Mouse (Mus musculus) forebrain, embryonic 13.5 days (tissue): ENCODE data around the gene Ropn1l. TPM values are rescaled to one million over a fixed set of nuclear protein-coding genes. Genes with fewer than 3 reads are reported as not detected.

Experiments used
- ATAC-seq: fragments of 200-750 bp; cut with Nextera tagmentation; 2 replicates; pipeline ENCODE4 v1.8.0; 2017
- H3K27ac ChIP-seq: fragments of 300-500 bp; sonication (generic); 2 replicates; pipeline ENCODE4 v1.5.1; 2015; ENCODE audit warnings: inconsistent platforms, mild to moderate bottlenecking, moderate library complexity
- H3K27me3 ChIP-seq: fragments of 300-500 bp; sonication (generic); 2 replicates; pipeline ENCODE4 v1.6.1; 2015; ENCODE audit warnings: mild to moderate bottlenecking, inconsistent platforms
- H3K36me3 ChIP-seq: fragments of 300-500 bp; sonication (generic); 2 replicates; pipeline ENCODE4 v1.6.1; 2015; ENCODE audit warnings: mild to moderate bottlenecking, inconsistent platforms; ENCODE audit not compliant: poor library complexity, severe bottlenecking
- H3K4me1 ChIP-seq: fragments of 300-500 bp; sonication (generic); 2 replicates; pipeline ENCODE4 v1.6.1; 2015; ENCODE audit warnings: inconsistent platforms
- H3K4me2 ChIP-seq: fragments of 300-500 bp; sonication (generic); 2 replicates; pipeline ENCODE4 v1.6.1; 2015; ENCODE audit warnings: inconsistent platforms, mild to moderate bottlenecking, moderate library complexity
- H3K4me3 ChIP-seq: fragments of 300-500 bp; sonication (generic); 2 replicates; pipeline ENCODE4 v1.5.1; 2015; ENCODE audit warnings: mild to moderate bottlenecking, inconsistent platforms
- H3K9ac ChIP-seq: fragments of 300-500 bp; sonication (generic); 2 replicates; pipeline ENCODE4 v1.6.1; 2015; ENCODE audit warnings: mild to moderate bottlenecking, inconsistent platforms
- H3K9me3 ChIP-seq: fragments of 300-500 bp; sonication (generic); replicated peaks from 2 replicates; pipeline ENCODE4 v1.6.1; 2016; ENCODE audit warnings: inconsistent platforms
- WGBS: fragments of 180-500 bp; shearing (Covaris S2); methylation state at CpG from one replicate; pipeline ENCODE4 v1.1.7; 2015; 5-methylcytosine and 5-hydroxymethylcytosine counted together
- polyA plus RNA-seq: library from polyadenylated mRNA; unstranded; fragments of >200 nt; fragmentation: Nextera tagmentation; extraction: Ambion mirVana; gene quantifications from 2 replicates; pipeline ENCODE4 v1.2.1, GENCODE M21; 2015

The Ropn1l gene
- polyA plus RNA-seq, 1 experiment from 2014 or later, result 1.6 TPM

DNA sequence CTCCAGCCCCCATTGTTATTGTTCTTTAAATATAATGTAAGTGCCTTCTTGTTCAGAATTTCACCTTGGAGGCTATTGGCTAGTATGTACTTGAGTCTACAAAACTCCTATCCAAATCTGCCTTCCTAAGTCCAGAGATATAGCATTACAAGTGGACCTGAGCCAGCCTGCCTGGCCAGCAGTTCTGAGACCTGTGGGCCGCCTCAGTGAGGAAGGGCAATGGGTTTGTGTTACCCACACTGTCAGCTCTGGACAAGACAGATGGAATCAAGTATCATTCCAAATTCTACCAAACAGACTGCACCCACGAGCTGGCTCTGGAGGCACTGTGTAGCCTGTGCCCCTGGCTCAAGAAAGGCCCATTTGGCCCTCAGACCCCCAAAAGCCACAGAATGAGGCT, 16.7 kb downstream of the Ropn1l start:
- no peak for ATAC-seq
- no peak overlapping the region for H3K4me2 ChIP-seq

GRCm38 (mm10) chr15:31436083-31436482, 17.5 kb downstream of the Ropn1l start:
- no peaks in the 10 kb centered on the region for H3K4me1 ChIP-seq
- H3K9me3 ChIP-seq, result no peaks in the 10 kb centered on the region
- ATAC-seq, result no peak
- WGBS, result 38% methylated on average over 1 of the region's 1 CpGs
- H3K36me3 ChIP-seq, result no peaks in the 10 kb centered on the region
- H3K4me3 ChIP-seq, result no peak overlapping the region
- no peaks in the 10 kb centered on the region for H3K27me3 ChIP-seq
- no peak overlapping the region for H3K4me2 ChIP-seq
- no peak overlapping the region for H3K9ac ChIP-seq
- no peak overlapping the region for H3K27ac ChIP-seq

More for the DNA sequence above, 16.7 kb downstream of the Ropn1l start:
- no peaks in the 10 kb centered on the region for H3K9me3 ChIP-seq
- no peak overlapping the region for H3K9ac ChIP-seq
- no peaks in the 10 kb centered on the region for H3K27me3 ChIP-seq
- 87% methylated on average over 2 of the region's 2 CpGs for WGBS
- H3K27ac ChIP-seq, result no peak overlapping the region
- no peaks in the 10 kb centered on the region for H3K4me1 ChIP-seq
- H3K4me3 ChIP-seq, result no peak overlapping the region
- no peaks in the 10 kb centered on the region for H3K36me3 ChIP-seq

GRCm38 (mm10) chr15:31433768-31434167, 19.8 kb downstream of the Ropn1l start:
- no peak overlapping the region for H3K4me3 ChIP-seq
- no peak overlapping the region for H3K9ac ChIP-seq
- ATAC-seq, result no peak
- no peak overlapping the region for H3K27ac ChIP-seq
- H3K9me3 ChIP-seq, result no peaks in the 10 kb centered on the region
- H3K4me1 ChIP-seq, result no peaks in the 10 kb centered on the region
- H3K27me3 ChIP-seq, result no peaks in the 10 kb centered on the region
- H3K4me2 ChIP-seq, result no peak overlapping the region
- 82% methylated on average over 7 of the region's 7 CpGs for WGBS
- no peaks in the 10 kb centered on the region for H3K36me3 ChIP-seq

- no peak overlapping the region for H3K27ac ChIP-seq
- H3K4me1 ChIP-seq, result no peaks in the 10 kb centered on the region
- H3K9me3 ChIP-seq, result no peaks in the 10 kb centered on the region
- 89% methylated on average over 8 of the region's 8 CpGs for WGBS
- H3K36me3 ChIP-seq, result no peaks in the 10 kb centered on the region
- no peak overlapping the region for H3K9ac ChIP-seq
- no peak overlapping the region for H3K4me2 ChIP-seq
- no peak for ATAC-seq
- no peaks in the 10 kb centered on the region for H3K27me3 ChIP-seq
- no peak overlapping the region for H3K4me3 ChIP-seq
These were observed 21.7 kb downstream of the Ropn1l start for GRCm38 (mm10) chr15:31431847-31432246.

DNA sequence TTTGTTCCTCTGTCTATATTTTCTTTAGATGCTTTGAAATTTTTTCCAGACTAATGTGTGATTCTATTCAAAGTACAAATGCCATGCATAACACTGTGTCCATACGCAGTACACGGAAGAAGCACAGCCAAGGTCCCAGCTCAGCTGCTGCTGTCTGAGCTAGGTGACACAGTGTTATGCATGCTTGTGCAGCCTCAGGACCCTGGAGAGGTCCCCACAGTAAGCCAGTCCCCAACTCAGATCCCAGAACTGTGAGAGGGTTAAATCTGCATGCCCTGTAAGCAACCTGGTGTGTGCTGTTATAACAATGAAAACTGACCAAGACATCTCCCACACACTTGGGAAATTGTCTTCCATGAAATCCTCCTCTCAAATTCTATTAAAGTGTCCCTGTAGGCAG, 23.5 kb downstream of the Ropn1l start:
- no peak for ATAC-seq

GRCm38 (mm10) chr15:31429429-31429828, 24.1 kb downstream of the Ropn1l start:
- no peak for ATAC-seq
- Histone ChIP-seq H3K27me3 (no peaks in the 10 kb centered on the region), H3K4me2 (no peak overlapping the region), H3K4me3 (no peak overlapping the region), H3K27ac (no peak overlapping the region), H3K4me1 (no peaks in the 10 kb centered on the region; the same call in 1 of the 2 replicates), H3K9ac (no peak overlapping the region), H3K9me3 (no peaks in the 10 kb centered on the region), H3K36me3 (no peaks in the 10 kb centered on the region)
- 62% methylated on average over 7 of the region's 7 CpGs for WGBS

More for the DNA sequence above, 23.5 kb downstream of the Ropn1l start:
- 81% methylated on average over 2 of the region's 2 CpGs for WGBS
- Histone ChIP-seq H3K27me3 (no peaks in the 10 kb centered on the region), H3K4me1 (no peaks in the 10 kb centered on the region; the same call in 1 of the 2 replicates), H3K36me3 (no peaks in the 10 kb centered on the region), H3K4me3 (no peak overlapping the region), H3K27ac (no peak overlapping the region), H3K4me2 (no peak overlapping the region), H3K9me3 (no peaks in the 10 kb centered on the region), H3K9ac (no peak overlapping the region)

- Histone ChIP-seq H3K9me3 (no peaks in the 10 kb centered on the region), H3K27ac (no peak overlapping the region), H3K9ac (no peak overlapping the region), H3K27me3 (no peaks in the 10 kb centered on the region), H3K4me2 (no peak overlapping the region), H3K36me3 (no peaks in the 10 kb centered on the region), H3K4me3 (no peak overlapping the region), H3K4me1 (no peaks in the 10 kb centered on the region; the same call in 1 of the 2 replicates)
- no peak for ATAC-seq
- 85% methylated on average over 12 of the region's 12 CpGs for WGBS
These were observed 25.0 kb downstream of the Ropn1l start for GRCm38 (mm10) chr15:31428571-31428970.

GRCm38 (mm10) chr15:31427390-31427789, 26.1 kb downstream of the Ropn1l start:
- Histone ChIP-seq H3K4me3 (no peak overlapping the region), H3K27ac (no peak overlapping the region), H3K4me1 (no peaks in the 10 kb centered on the region; the same call in 1 of the 2 replicates), H3K27me3 (no peaks in the 10 kb centered on the region), H3K9me3 (no peaks in the 10 kb centered on the region), H3K36me3 (no peaks in the 10 kb centered on the region), H3K4me2 (no peak overlapping the region), H3K9ac (no peak overlapping the region)
- no peak for ATAC-seq
- WGBS, result 55% methylated on average over 3 of the region's 3 CpGs

GRCm38 (mm10) chr15:31426066-31426706, 27.4 kb downstream of the Ropn1l start:
- H3K4me1 ChIP-seq, result no peaks in the 10 kb centered on the region; the same call in 1 of the 2 replicates
- H3K4me3 ChIP-seq, result no peak overlapping the region
- H3K27ac ChIP-seq, result no peak overlapping the region
- H3K36me3 ChIP-seq, result no peaks in the 10 kb centered on the region
- H3K4me2 ChIP-seq, result no peak overlapping the region
- H3K27me3 ChIP-seq, result no peaks in the 10 kb centered on the region
- no peaks in the 10 kb centered on the region for H3K9me3 ChIP-seq
- 61% methylated on average over 8 of the region's 8 CpGs for WGBS
- H3K9ac ChIP-seq, result no peak overlapping the region
- ATAC-seq, result no peak

GRCm38 (mm10) chr15:31422649-31423369, 30.7 kb downstream of the Ropn1l start:
- H3K4me3 ChIP-seq, result no peak overlapping the region
- H3K4me1 ChIP-seq, result no peaks in the 10 kb centered on the region; the same call in 1 of the 2 replicates
- no peak overlapping the region for H3K4me2 ChIP-seq
- 69% methylated on average over 7 of the region's 7 CpGs for WGBS
- H3K9ac ChIP-seq, result no peak overlapping the region
- no peaks in the 10 kb centered on the region for H3K27me3 ChIP-seq
- no peaks in the 10 kb centered on the region for H3K36me3 ChIP-seq
- no peak overlapping the region for H3K27ac ChIP-seq
- H3K9me3 ChIP-seq, result no peaks in the 10 kb centered on the region; the same call in 1 of the 2 replicates
- ATAC-seq, result no peak

DNA sequence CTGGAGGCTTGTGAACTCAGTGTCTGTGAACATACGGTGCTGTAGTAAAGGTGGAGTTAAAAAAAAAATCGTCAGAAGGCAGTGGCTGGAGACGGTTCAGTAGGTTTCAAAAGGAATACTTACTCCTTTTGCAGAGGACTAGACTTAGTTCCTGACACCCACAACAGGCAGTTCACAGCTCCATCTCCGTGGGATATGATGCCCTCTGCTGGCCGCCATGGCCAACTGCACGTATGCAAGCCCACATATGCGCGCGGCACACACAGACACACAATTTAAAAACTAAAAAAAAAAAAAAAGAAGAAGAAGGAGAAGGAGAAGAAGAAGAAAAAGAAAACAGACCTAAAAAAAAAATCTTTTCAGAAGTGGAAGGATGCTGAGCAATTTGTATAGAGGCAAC, 34.5 kb downstream of the Ropn1l start:
- Histone ChIP-seq H3K27me3 (no peaks in the 10 kb centered on the region), H3K9ac (no peak overlapping the region), H3K4me2 (no peak overlapping the region), H3K9me3 (no peaks in the 10 kb centered on the region; the same call in 1 of the 2 replicates), H3K36me3 (no peaks in the 10 kb centered on the region), H3K4me1 (no peaks in the 10 kb centered on the region), H3K4me3 (no peak overlapping the region), H3K27ac (no peak overlapping the region)
- 44% methylated on average over 9 of the region's 9 CpGs for WGBS
- no peak for ATAC-seq

- no peak overlapping the region for H3K4me3 ChIP-seq
- H3K4me2 ChIP-seq, result no peak overlapping the region
- no peaks in the 10 kb centered on the region for H3K4me1 ChIP-seq
- H3K27ac ChIP-seq, result no peak overlapping the region
- H3K9ac ChIP-seq, result no peak overlapping the region
- 36% methylated on average over 7 of the region's 7 CpGs for WGBS
- no peaks in the 10 kb centered on the region; the same call in 1 of the 2 replicates for H3K9me3 ChIP-seq
- no peaks in the 10 kb centered on the region for H3K36me3 ChIP-seq
- H3K27me3 ChIP-seq, result no peaks in the 10 kb centered on the region
- peak; percentile 50; the same call in 1 of the 2 replicates for ATAC-seq
These were observed 34.9 kb downstream of the Ropn1l start for GRCm38 (mm10) chr15:31418686-31419024.
